In the genomic region with DNA sequence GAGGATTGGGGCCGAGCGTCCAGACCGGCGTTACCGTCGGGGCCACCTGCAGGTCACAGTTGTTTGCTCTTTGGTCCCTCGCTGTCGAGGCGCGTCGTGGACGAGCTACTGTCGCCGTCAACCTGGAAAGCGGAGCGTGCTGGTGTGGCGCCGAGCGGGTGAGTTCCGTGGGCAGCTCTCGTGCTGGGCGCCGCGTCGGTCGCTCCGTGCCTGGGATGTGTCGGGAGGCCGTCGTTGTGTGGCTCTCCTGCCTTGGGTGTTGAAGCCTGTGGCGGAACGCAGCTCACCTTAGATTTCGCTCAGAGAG, we compare ENCODE assay signal across 8 mouse cellular contexts. TPM values are rescaled to one million over a fixed set of nuclear protein-coding genes. Genes with fewer than 3 reads are reported as not detected.
DNase-seq lines count a peak whose midpoint lies in the region; ATAC-seq and TF ChIP-seq lines count a peak whose summit lies in the region.

A gene (minus strand): TSS at position 116 of the 307 bp plus-strand sequence.

- no peak for TF ChIP-seq POLR2A in spleen, adult 2 months (IDR thresholded peaks at IDR 0.05; ENCODE audit: low read depth, low read length)

- H3K27ac ChIP-seq in spleen, adult 2 months (ENCODE audit: insufficient read depth, low read length): peak within 1 kb of the TSS; percentile 99
- H3K27ac ChIP-seq in embryonic facial prominence, embryonic 14.5 days (replicated peaks; ENCODE audit: low read depth, low read length): peak within 1 kb of the TSS; percentile 94
- H3K27ac ChIP-seq in heart, embryonic 16.5 days (ENCODE audit: low read length): peak within 1 kb of the TSS; percentile 98
- H3K27ac ChIP-seq in neural tube, embryonic 14.5 days (ENCODE audit: low read depth, low read length): peak within 1 kb of the TSS; percentile 91

- no peak for DNase-seq in spleen, adult 2 months (ENCODE audit: low read depth in 1 of 2, low spot score in 2 of 2)
- DNase-seq in spleen, adult 18-20 months: no peak
- DNase-seq in embryonic facial prominence, embryonic 14.5 days (ENCODE audit: low spot score): no peak
- DNase-seq in left cerebral cortex, postnatal 4 days: peak; percentile 9
- no peak for DNase-seq in cerebellum, postnatal 4 days (ENCODE audit: low spot score in 2 of 2)
- DNase-seq in embryo, embryonic 10 days (ENCODE audit: low spot score): no peak

- peak within 1 kb of the TSS; percentile 95 for H3K4me2 ChIP-seq in embryonic facial prominence, embryonic 14.5 days (ENCODE audit: low read depth, low read length)
- peak within 1 kb of the TSS; percentile 98 for H3K4me2 ChIP-seq in heart, embryonic 16.5 days (ENCODE audit: low read depth, low read length)
- peak within 1 kb of the TSS; percentile 71 for H3K4me2 ChIP-seq in neural tube, embryonic 14.5 days (ENCODE audit: low read depth, low read length)

- WGBS in spleen, adult 2 months: 2% methylated on average over 33 of the region's 33 CpGs
- 0% methylated on average over 14 of the region's 33 CpGs for WGBS in embryonic facial prominence, embryonic 14.5 days
- WGBS in heart, embryonic 16.5 days: 0% methylated on average over 33 of the region's 33 CpGs
- WGBS in neural tube, embryonic 14.5 days: 1% methylated on average over 33 of the region's 33 CpGs

- no peaks in the 10 kb centered on the region for H3K9me3 ChIP-seq in embryonic facial prominence, embryonic 14.5 days (ENCODE audit: control insufficient read depth, low read length)
- no peaks in the 10 kb centered on the region for H3K9me3 ChIP-seq in heart, embryonic 16.5 days (replicated peaks; ENCODE audit: control insufficient read depth, low read length)
- H3K9me3 ChIP-seq in neural tube, embryonic 14.5 days (ENCODE audit: control insufficient read depth, low read length): no peaks in the 10 kb centered on the region

- no peaks in the 10 kb centered on the region for H3K27me3 ChIP-seq in spleen, adult 2 months (ENCODE audit: control insufficient read depth, insufficient read depth, low read length)
- no peaks in the 10 kb centered on the region for H3K27me3 ChIP-seq in embryonic facial prominence, embryonic 14.5 days (replicated peaks; ENCODE audit: control insufficient read depth, insufficient read depth, low read length)
- no peaks in the 10 kb centered on the region for H3K27me3 ChIP-seq in heart, embryonic 16.5 days (ENCODE audit: control insufficient read depth, insufficient read depth, low read length)
- H3K27me3 ChIP-seq in neural tube, embryonic 14.5 days (ENCODE audit: control insufficient read depth, insufficient read depth, low read length): no peaks in the 10 kb centered on the region

- peak within 1 kb of the TSS; percentile 100 for H3K4me3 ChIP-seq in spleen, adult 2 months (ENCODE audit: extremely low read depth, insufficient read depth, insufficient read length)
- peak within 1 kb of the TSS; percentile 97 for H3K4me3 ChIP-seq in embryonic facial prominence, embryonic 14.5 days (ENCODE audit: low read depth, low read length)
- peak within 1 kb of the TSS; percentile 99 for H3K4me3 ChIP-seq in heart, embryonic 16.5 days (ENCODE audit: low read length)
- peak within 1 kb of the TSS; percentile 94 for H3K4me3 ChIP-seq in neural tube, embryonic 14.5 days (ENCODE audit: low read depth, low read length)

- TF ChIP-seq CTCF in spleen, adult 2 months (IDR thresholded peaks at IDR 0.05; ENCODE audit: extremely low read depth, insufficient read depth, insufficient read length, insufficient replicate concordance): no peak

- ATAC-seq in embryonic facial prominence, embryonic 14.5 days (ENCODE audit: low read depth): peak; percentile 0; the same call in 1 of the 2 replicates
- no peak for ATAC-seq in heart, embryonic 16.5 days (replicated peaks; ENCODE audit: extremely low read depth, insufficient read depth, low FRiP score)
- no peak; the same call in 1 of the 2 replicates for ATAC-seq in neural tube, embryonic 14.5 days (ENCODE audit: low read depth)

- H3K4me1 ChIP-seq in spleen, adult 2 months (ENCODE audit: control insufficient read depth, insufficient read depth, insufficient read length): peaks cover 4% of the 10 kb centered on the region
- H3K4me1 ChIP-seq in embryonic facial prominence, embryonic 14.5 days (ENCODE audit: control insufficient read depth, insufficient read depth, low read length): peaks cover 13% of the 10 kb centered on the region
- H3K4me1 ChIP-seq in heart, embryonic 16.5 days (ENCODE audit: control insufficient read depth, insufficient read depth, low read length): peaks cover 16% of the 10 kb centered on the region
- H3K4me1 ChIP-seq in neural tube, embryonic 14.5 days (ENCODE audit: control insufficient read depth, insufficient read depth, low read length): peaks cover 15% of the 10 kb centered on the region

- peak within 1 kb of the TSS; percentile 83 for H3K9ac ChIP-seq in embryonic facial prominence, embryonic 14.5 days (ENCODE audit: low read depth, low read length)
- peak within 1 kb of the TSS; percentile 90 for H3K9ac ChIP-seq in heart, embryonic 16.5 days (ENCODE audit: low read length)
- H3K9ac ChIP-seq in neural tube, embryonic 14.5 days (replicated peaks; ENCODE audit: low read depth, low read length): peak within 1 kb of the TSS; percentile 76

- intact Hi-C loops in left cerebral cortex, postnatal 4 days (cut with DNase I): no loop called here

- H3K36me3 ChIP-seq in spleen, adult 2 months (ENCODE audit: control insufficient read depth, insufficient read depth, low read length): peaks cover 24% of the 10 kb centered on the region
- H3K36me3 ChIP-seq in embryonic facial prominence, embryonic 14.5 days (ENCODE audit: control insufficient read depth, insufficient read depth, low read length): peaks cover 53% of the 10 kb centered on the region
- H3K36me3 ChIP-seq in heart, embryonic 16.5 days (ENCODE audit: control insufficient read depth, insufficient read depth): peaks cover 39% of the 10 kb centered on the region
- H3K36me3 ChIP-seq in neural tube, embryonic 14.5 days (ENCODE audit: control insufficient read depth, insufficient read depth, low read length): peaks cover 16% of the 10 kb centered on the region

RNA-seq across cellular contexts. Expression of the gene that starts here (rescaled TPM):
- polyA plus RNA-seq in spleen, adult 2 months (2012; rRNA removed): 72.0 and 79.8 TPM in 2 replicates
- 375 and 387 TPM in 2 replicates for polyA plus RNA-seq in embryonic facial prominence, embryonic 14.5 days (2014; fragmentation: Nextera tagmentation; extraction: Ambion mirVana)
- polyA plus RNA-seq in heart, embryonic 16.5 days (2015; fragmentation: Nextera tagmentation; extraction: Ambion mirVana): 441 and 465 TPM in 2 replicates
- total RNA-seq in left cerebral cortex, postnatal 4 days (2021): 100 to 1,000 TPM; 176 to 194 TPM
- 274 and 327 TPM in 2 replicates for polyA plus RNA-seq in neural tube, embryonic 14.5 days (2014; fragmentation: Nextera tagmentation; extraction: Ambion mirVana)
